Mouse (Mus musculus): Measurements from ENCODE around the gene Med16. TPM values are rescaled to one million over a fixed set of nuclear protein-coding genes. Genes with fewer than 3 reads are reported as not detected.

The Med16 gene
- polyA plus RNA-seq, 1 experiment from 2014 or later = 34.8 TPM

GRCm38 (mm10) chr10:79856704-79857451, 51.8 kb downstream of the Med16 start:
- no peak for ATAC-seq (replicated peaks; ENCODE audit: insufficient number of reproducible peaks, insufficient read depth, low FRiP score, low read depth)

GRCm38 (mm10) chr10:79856280-79856679, 52.4 kb downstream of the Med16 start:
- H3K9ac ChIP-seq = peak overlapping the region; percentile 98
- peak overlapping the region; percentile 97 for H3K4me3 ChIP-seq
- H3K36me3 ChIP-seq = peaks cover 32% of the 10 kb centered on the region
- H3K4me2 ChIP-seq = peak overlapping the region; percentile 79
- peak overlapping the region; percentile 100 for H3K27ac ChIP-seq
- peaks cover 70% of the 10 kb centered on the region for H3K4me1 ChIP-seq (replicated peaks)
- no peak for ATAC-seq (replicated peaks; ENCODE audit: insufficient number of reproducible peaks, insufficient read depth, low FRiP score, low read depth)
- H3K27me3 ChIP-seq = no peaks in the 10 kb centered on the region
- WGBS = 21% methylated on average over 6 of the region's 6 CpGs
- no peaks in the 10 kb centered on the region for H3K9me3 ChIP-seq (replicated peaks)

More at GRCm38 (mm10) chr10:79856704-79857451, 51.8 kb downstream of the Med16 start:
- H3K9me3 ChIP-seq (replicated peaks) = no peaks in the 10 kb centered on the region
- 16% methylated on average over 7 of the region's 7 CpGs for WGBS
- H3K4me3 ChIP-seq = peak overlapping the region; percentile 97
- peaks cover 64% of the 10 kb centered on the region for H3K4me1 ChIP-seq (replicated peaks)
- peak overlapping the region; percentile 79 for H3K4me2 ChIP-seq
- H3K36me3 ChIP-seq = peaks cover 38% of the 10 kb centered on the region
- no peaks in the 10 kb centered on the region for H3K27me3 ChIP-seq
- H3K27ac ChIP-seq = peak overlapping the region; percentile 100
- H3K9ac ChIP-seq = peak overlapping the region; percentile 98

- Histone ChIP-seq H3K36me3 (peaks cover 26% of the 10 kb centered on the region), H3K9me3 (replicated peaks) (no peaks in the 10 kb centered on the region), H3K9ac (peak overlapping the region; percentile 98), H3K4me1 (replicated peaks) (peaks cover 74% of the 10 kb centered on the region), H3K4me3 (peak overlapping the region; percentile 97), H3K4me2 (peak overlapping the region; percentile 79), H3K27ac (peak overlapping the region; percentile 100), H3K27me3 (no peaks in the 10 kb centered on the region)
- under 1% methylated on average over 10 of the region's 10 CpGs for WGBS
- ATAC-seq (replicated peaks; ENCODE audit: insufficient number of reproducible peaks, insufficient read depth, low FRiP score, low read depth) = no peak
These were observed 53.1 kb downstream of the Med16 start for GRCm38 (mm10) chr10:79855558-79856184.

- H3K27ac ChIP-seq = peak overlapping the region; percentile 100
- H3K36me3 ChIP-seq = peaks cover 19% of the 10 kb centered on the region
- peaks cover 68% of the 10 kb centered on the region for H3K4me1 ChIP-seq (replicated peaks)
- H3K4me2 ChIP-seq = peak overlapping the region; percentile 79
- H3K27me3 ChIP-seq = no peaks in the 10 kb centered on the region
- under 1% methylated on average over 80 of the region's 83 CpGs for WGBS
- H3K4me3 ChIP-seq = peak overlapping the region; percentile 97
- H3K9me3 ChIP-seq (replicated peaks) = no peaks in the 10 kb centered on the region
- H3K9ac ChIP-seq = peak overlapping the region; percentile 98
- peak; percentile 16 for ATAC-seq (replicated peaks; ENCODE audit: insufficient number of reproducible peaks, insufficient read depth, low FRiP score, low read depth)
These were observed 53.8 kb downstream of the Med16 start for GRCm38 (mm10) chr10:79854801-79855541.

GRCm38 (mm10) chr10:79853860-79854795, 54.6 kb downstream of the Med16 start, which contains the start of gene Ptbp1:
Ptbp1 (plus strand) TSS chr10:79854427.
- whole genome bisulfite sequencing = under 1% methylated on average over 75 of the region's 75 CpGs
- H3K4me3 ChIP-seq = peak within 1 kb of the TSS; percentile 97
- peaks cover 60% of the 10 kb centered on the region for H3K4me1 ChIP-seq (replicated peaks)
- peak within 1 kb of the TSS; percentile 98 for H3K9ac ChIP-seq
- peak within 1 kb of the TSS; percentile 100 for H3K27ac ChIP-seq
- peak; percentile 88 for ATAC-seq (replicated peaks; ENCODE audit: insufficient number of reproducible peaks, insufficient read depth, low FRiP score, low read depth)
- peaks cover 11% of the 10 kb centered on the region for H3K36me3 ChIP-seq
- H3K9me3 ChIP-seq (replicated peaks) = no peaks in the 10 kb centered on the region
- H3K4me2 ChIP-seq = peak within 1 kb of the TSS; percentile 84
- no peaks in the 10 kb centered on the region for H3K27me3 ChIP-seq

- peak overlapping the region; percentile 97 for H3K4me3 ChIP-seq
- H3K9ac ChIP-seq = peak overlapping the region; percentile 76
- peak overlapping the region; percentile 100 for H3K27ac ChIP-seq
- no peaks in the 10 kb centered on the region for H3K9me3 ChIP-seq (replicated peaks)
- no peaks in the 10 kb centered on the region for H3K27me3 ChIP-seq
- WGBS = 0% methylated on average over 15 of the region's 15 CpGs
- peaks cover 52% of the 10 kb centered on the region for H3K4me1 ChIP-seq (replicated peaks)
- H3K36me3 ChIP-seq = peaks cover 5% of the 10 kb centered on the region; the same call in 1 of the 2 replicates
- ATAC-seq (replicated peaks; ENCODE audit: insufficient number of reproducible peaks, insufficient read depth, low FRiP score, low read depth) = peak; percentile 64
- H3K4me2 ChIP-seq = peak overlapping the region; percentile 84
These were observed 55.3 kb downstream of the Med16 start for GRCm38 (mm10) chr10:79853392-79853791.

- H3K36me3 ChIP-seq = peaks cover 5% of the 10 kb centered on the region; the same call in 1 of the 2 replicates
These were observed 55.9 kb downstream of the Med16 start for GRCm38 (mm10) chr10:79852827-79853226.

GRCm38 (mm10) chr10:79852107-79852789, 56.5 kb downstream of the Med16 start:
- Histone ChIP-seq H3K4me2 (peak overlapping the region; percentile 84), H3K9me3 (replicated peaks) (no peaks in the 10 kb centered on the region), H3K27ac (peak overlapping the region; percentile 100), H3K9ac (peak overlapping the region; percentile 76), H3K36me3 (peaks cover 5% of the 10 kb centered on the region; the same call in 1 of the 2 replicates), H3K4me3 (peak overlapping the region; percentile 97; the same call in 1 of the 2 replicates), H3K27me3 (no peaks in the 10 kb centered on the region), H3K4me1 (replicated peaks) (peaks cover 41% of the 10 kb centered on the region)
- WGBS = 38% methylated on average over 9 of the region's 9 CpGs
- no peak for ATAC-seq (replicated peaks; ENCODE audit: insufficient number of reproducible peaks, insufficient read depth, low FRiP score, low read depth)

More at GRCm38 (mm10) chr10:79852827-79853226, 55.9 kb downstream of the Med16 start:
- ATAC-seq (replicated peaks; ENCODE audit: insufficient number of reproducible peaks, insufficient read depth, low FRiP score, low read depth) = no peak
- Histone ChIP-seq H3K4me1 (replicated peaks) (peaks cover 47% of the 10 kb centered on the region), H3K27ac (peak overlapping the region; percentile 100), H3K4me3 (peak overlapping the region; percentile 97), H3K4me2 (peak overlapping the region; percentile 84), H3K9me3 (replicated peaks) (no peaks in the 10 kb centered on the region), H3K9ac (peak overlapping the region; percentile 76), H3K27me3 (no peaks in the 10 kb centered on the region)
- WGBS = 23% methylated on average over 8 of the region's 8 CpGs

- Histone ChIP-seq H3K9ac (no peak overlapping the region; the same call in 1 of the 2 replicates), H3K9me3 (replicated peaks) (no peaks in the 10 kb centered on the region), H3K4me1 (replicated peaks) (peaks cover 35% of the 10 kb centered on the region), H3K27me3 (no peaks in the 10 kb centered on the region), H3K36me3 (peaks cover 4% of the 10 kb centered on the region; the same call in 1 of the 2 replicates), H3K4me2 (peak overlapping the region; percentile 84), H3K27ac (peak overlapping the region; percentile 100), H3K4me3 (no peak overlapping the region)
- 73% methylated on average over 3 of the region's 3 CpGs for WGBS
- ATAC-seq (replicated peaks; ENCODE audit: insufficient number of reproducible peaks, insufficient read depth, low FRiP score, low read depth) = no peak
These were observed 57.1 kb downstream of the Med16 start for GRCm38 (mm10) chr10:79851653-79852052.

Data from heart, embryonic 15.5 days (tissue).